In the genomic region with DNA sequence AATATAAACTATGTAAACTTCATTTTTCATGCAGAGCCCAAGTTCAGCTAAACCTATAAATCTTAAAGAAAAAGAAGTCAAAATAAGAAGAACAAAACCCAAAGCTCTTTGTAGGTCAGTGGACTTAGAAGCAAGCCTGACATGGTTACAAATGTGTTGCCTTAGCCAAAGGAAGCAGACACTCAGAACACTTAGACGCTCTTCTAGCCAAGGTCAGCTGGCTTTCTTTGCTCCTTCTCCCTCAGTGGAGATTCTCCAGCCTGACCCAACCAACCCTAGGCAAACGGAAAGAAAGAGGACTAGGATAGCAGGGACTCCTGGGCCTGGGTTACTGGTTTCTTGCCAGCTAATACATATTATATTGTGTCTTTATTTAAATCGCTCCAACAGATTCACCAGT, we compare ENCODE assay signal across 34 mouse cellular contexts.
"Had no signal": no experiment of that assay in that cellular context is flagged by ENCODE, and none has a peak within 500 bp of the region (broad histone marks: within the 10 kb centered on the region; RNA-seq: fewer than 3 reads in every experiment).

No protein-coding gene starts in this region.

- H3K27ac ChIP-seq: heart, adult 2 months; heart, embryonic 10.5 days; heart, embryonic 13.5 days; heart, embryonic 15.5 days; hindbrain, embryonic 10.5 days; hindbrain, embryonic 12.5 days; hindbrain, embryonic 13.5 days; hindbrain, embryonic 14.5 days; hindbrain, embryonic 15.5 days; hindbrain, postnatal 0 days; intestine, embryonic 15.5 days; kidney, embryonic 15.5 days; layer of hippocampus, adult 2 months had no signal

- H3K36me3 ChIP-seq: heart, embryonic 10.5 days; heart, embryonic 12.5 days; heart, embryonic 13.5 days; heart, embryonic 15.5 days; hindbrain, embryonic 10.5 days; hindbrain, embryonic 12.5 days; hindbrain, embryonic 13.5 days; hindbrain, embryonic 15.5 days; intestine, embryonic 15.5 days; kidney, embryonic 15.5 days had no signal

- H3K27me3 ChIP-seq: heart, embryonic 12.5 days; heart, embryonic 13.5 days; heart, embryonic 15.5 days; hindbrain, embryonic 12.5 days; hindbrain, embryonic 13.5 days; hindbrain, embryonic 15.5 days; intestine, embryonic 15.5 days; kidney, embryonic 15.5 days had no signal

- H3K4me3 ChIP-seq: heart, adult 2 months; heart, embryonic 10.5 days; heart, embryonic 12.5 days; heart, embryonic 13.5 days; heart, embryonic 15.5 days; hindbrain, embryonic 10.5 days; hindbrain, embryonic 12.5 days; hindbrain, embryonic 13.5 days; hindbrain, embryonic 15.5 days; intestine, embryonic 15.5 days; kidney, embryonic 15.5 days; layer of hippocampus, adult 2 months had no signal

- DNase-seq: heart, adult 2 months; heart, postnatal 10 days; heart, postnatal 14 days; heart, postnatal 36 days; heart, postnatal 4 days; kidney, adult 11 months; kidney, adult 18-20 months; kidney, adult 2 months; kidney, adult 8-10 months; kidney, adult 9 months; kidney, postnatal 14 days; kidney, postnatal 25 days; kidney, postnatal 36 days; kidney, postnatal 4 days; layer of hippocampus, adult 9-11 months; layer of hippocampus, postnatal 36 days had no signal

- ATAC-seq: hindbrain, embryonic 16.5 days; hindbrain, postnatal 0 days; inflammation-experienced regulatory T-cells, adult 6 months; intestine, embryonic 15.5 days; intestine, embryonic 16.5 days; intestine, postnatal 0 days had no signal

- H3K9me3 ChIP-seq: heart, embryonic 10.5 days; heart, embryonic 12.5 days; heart, embryonic 13.5 days; heart, embryonic 15.5 days; hindbrain, embryonic 10.5 days; hindbrain, embryonic 12.5 days; hindbrain, embryonic 13.5 days; hindbrain, embryonic 15.5 days; intestine, embryonic 15.5 days; kidney, embryonic 15.5 days had no signal

- H3K4me1 ChIP-seq: heart, embryonic 10.5 days; heart, embryonic 12.5 days; heart, embryonic 13.5 days; heart, embryonic 15.5 days; hindbrain, embryonic 10.5 days; hindbrain, embryonic 12.5 days; hindbrain, embryonic 13.5 days; hindbrain, embryonic 15.5 days; intestine, embryonic 15.5 days; kidney, embryonic 15.5 days had no signal

- H3K9ac ChIP-seq: heart, embryonic 12.5 days; heart, embryonic 13.5 days; heart, embryonic 15.5 days; hindbrain, embryonic 12.5 days; hindbrain, embryonic 13.5 days; hindbrain, embryonic 14.5 days; hindbrain, embryonic 15.5 days; intestine, embryonic 15.5 days; kidney, embryonic 15.5 days had no signal

- H3K4me2 ChIP-seq: heart, embryonic 11.5 days; heart, embryonic 12.5 days; heart, embryonic 13.5 days; heart, embryonic 15.5 days; hindbrain, embryonic 12.5 days; hindbrain, embryonic 13.5 days; hindbrain, embryonic 14.5 days; hindbrain, embryonic 15.5 days; intestine, embryonic 15.5 days; kidney, embryonic 15.5 days had no signal
